Mouse (Mus musculus) Patski (cell line): ENCODE measurements at regions not wholly inside any gene's neighbourhood (a gene's known extent, or its start where the extent isn't known, plus 50 kb on each side); places are given as distances from the start of the nearest gene placed in this dataset.
A peak's percentile ranks its signal among the peaks of the same experiment; 100 is the strongest.

Experiments used
- ATAC-seq: fragments of 100-300 bp; one replicate; pipeline ENCODE4 v1.8.0; 2021
- CTCF ChIA-PET: fragments of 350-600 bp; sonication (Branson Sonifier 250); formaldehyde crosslinking; loops from one replicate; lab custom pipeline; 2022; ENCODE audit warnings: inconsistent platforms; lab: Charles Lee
- POLR2A ChIA-PET: fragments of 350-600 bp; sonication (Branson Sonifier 250); formaldehyde crosslinking; loops from one replicate; lab custom pipeline; 2022; ENCODE audit warnings: antibody characterized with exemption, inconsistent platforms; lab: Charles Lee
- DNase-seq: peaks from one replicate; pipeline ENCODE4 v3.0.0-alpha.2; 2011; ENCODE audit warnings: low read depth, low spot score
- H3K27me3 ChIP-seq: fragments of 371-371 bp; one replicate; pipeline ENCODE4 v1.5.1; 2021
- CTCF ChIP-seq: fragments of 100-300 bp; IDR thresholded peaks from one replicate; pipeline ENCODE4 v1.5.1; 2021
- in situ Hi-C: fragments of 300-500 bp; cut with MboI; formaldehyde crosslinking; loops from 3 replicates; pipeline ENCODE4 v1.11.1; 2018; ENCODE audit warnings: low pct_unique_long_range_greater_than_20kb, mixed read lengths

DNA sequence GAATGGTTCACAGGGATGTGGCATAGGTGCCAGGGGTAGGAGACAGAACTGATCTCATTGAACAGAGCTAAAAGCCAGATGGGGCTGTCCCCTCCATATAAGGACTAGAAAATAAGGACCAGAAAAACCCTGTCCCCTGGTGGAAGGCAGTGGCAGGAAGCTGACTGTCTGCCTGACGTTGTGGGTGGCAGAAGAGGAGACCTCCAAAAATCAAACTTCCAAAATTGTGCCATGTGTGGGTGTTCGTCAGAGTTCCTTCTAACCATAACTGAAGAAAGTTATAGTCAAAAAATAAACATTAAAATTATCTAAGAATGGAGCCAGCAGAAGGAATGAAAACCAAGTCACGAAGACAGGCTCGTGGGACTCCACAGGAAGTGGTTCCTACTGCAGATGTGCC, 129.2 kb downstream of the Mtx3 start:
- ATAC-seq (no peak), DNase-seq (no peak)
- in situ Hi-C loops: no loop called here
- TF ChIP-seq CTCF: no peak
- ChIA-PET CTCF (interaction anchor here (0.8 to 0.9 kb wide), 2 partner anchors 12 to 13 kb away, joined by 3 read pairs; no protein-coding TSS in a partner anchor), POLR2A (no interaction called here)
- H3K27me3 ChIP-seq: peaks cover 11% of the 10 kb centered on the region

GRCm38 (mm10) chr13:92986719-92987553, 142.4 kb downstream of the Mtx3 start:
- ChIA-PET CTCF (interaction anchor here (1.0 to 6.9 kb wide), 12 partner anchors 9 to 731 kb away, joined by 3 to 56 read pairs (median 3); no protein-coding TSS in a partner anchor), POLR2A (interaction anchor here (1.0 kb wide), 1 partner anchor 256 kb away, joined by 3 read pairs; no protein-coding TSS in a partner anchor)
- in situ Hi-C loops: loop anchor here (5.0 to 25.0 kb wide), 3 partner anchors 225 to 625 kb away; no protein-coding TSS in a partner anchor
- no peak for DNase-seq
- peaks cover 9% of the 10 kb centered on the region for H3K27me3 ChIP-seq
- ATAC-seq: peak; percentile 63
- TF ChIP-seq CTCF: peak; percentile 93

DNA sequence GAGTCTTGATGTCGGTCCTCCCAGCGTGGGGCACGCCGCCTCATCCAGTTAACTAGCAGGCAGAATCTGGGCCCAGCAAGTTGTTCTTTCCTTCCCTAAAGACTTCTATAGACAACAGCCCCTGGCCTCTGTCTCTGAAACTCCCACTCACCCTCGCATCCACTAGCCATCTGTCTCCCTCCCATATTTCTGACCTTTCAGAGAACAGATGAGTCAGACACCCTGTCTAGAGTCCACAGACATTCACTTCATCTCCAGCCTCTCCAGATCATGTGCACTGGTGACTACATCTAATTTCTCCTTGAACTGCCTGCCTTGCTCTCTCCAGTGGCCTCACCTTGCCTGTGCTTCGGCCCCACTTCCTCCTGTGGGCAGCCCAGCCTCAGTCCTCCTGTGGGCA, 143.1 kb downstream of the Mtx3 start:
- peaks cover 2% of the 10 kb centered on the region for H3K27me3 ChIP-seq
- DNase-seq (no peak), ATAC-seq (no peak)
- TF ChIP-seq CTCF: no peak
- CTCF ChIA-PET: interaction anchor here (1.1 to 6.9 kb wide), 6 partner anchors 8 to 731 kb away, joined by 3 to 56 read pairs (median 4); no protein-coding TSS in a partner anchor
- POLR2A ChIA-PET: interaction anchor here (1.0 kb wide), 1 partner anchor 256 kb away, joined by 3 read pairs; no protein-coding TSS in a partner anchor
- in situ Hi-C loops: loop anchor here (5.0 to 25.0 kb wide), 3 partner anchors 225 to 625 kb away; no protein-coding TSS in a partner anchor

DNA sequence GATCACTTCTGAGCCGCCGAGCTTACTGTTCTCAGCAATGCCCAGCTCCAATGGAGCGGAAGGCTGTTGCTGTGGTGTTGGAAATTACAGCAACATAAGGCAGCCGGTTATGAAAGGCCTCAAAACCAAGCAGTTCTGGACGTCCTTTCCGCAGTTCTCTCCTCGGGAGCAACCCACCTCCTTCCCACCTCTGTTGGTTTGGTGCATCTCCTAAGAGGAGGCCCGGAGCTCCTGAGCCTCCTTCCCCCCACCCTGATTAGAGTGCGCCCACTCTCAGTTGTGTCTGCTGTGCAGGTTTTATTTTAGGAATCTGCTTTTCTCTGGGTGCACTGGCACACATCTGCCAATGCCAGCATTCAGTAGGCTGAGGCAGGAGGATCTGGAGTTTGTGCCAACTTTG, 144.0 kb downstream of the Mtx3 start:
- H3K27me3 ChIP-seq: peaks cover 2% of the 10 kb centered on the region
- no peak for TF ChIP-seq CTCF
- no peak for DNase-seq
- in situ Hi-C loops: loop anchor here (5.0 to 25.0 kb wide), 3 partner anchors 226 to 624 kb away; no protein-coding TSS in a partner anchor
- CTCF ChIA-PET: interaction anchor here (0.9 to 6.9 kb wide), 2 partner anchors 252 to 624 kb away, joined by 3 to 56 read pairs (median 3); no protein-coding TSS in a partner anchor
- POLR2A ChIA-PET: no interaction called here
- ATAC-seq: no peak

GRCm38 (mm10) chr13:92990316-92991206, 146.0 kb downstream of the Mtx3 start:
- POLR2A ChIA-PET: no interaction called here
- in situ Hi-C loops: loop anchor here (25.0 kb wide), 2 partner anchors 228 to 622 kb away; no protein-coding TSS in a partner anchor
- ATAC-seq: no peak

More at GRCm38 (mm10) chr13:92990316-92991206, 146.0 kb downstream of the Mtx3 start:
- CTCF ChIA-PET: interaction anchor here (1.0 to 6.9 kb wide), 2 partner anchors 250 to 255 kb away, joined by 3 to 56 read pairs; no protein-coding TSS in a partner anchor
- DNase-seq: no peak
- H3K27me3 ChIP-seq: no peaks in the 10 kb centered on the region
- TF ChIP-seq CTCF: no peak
